Mouse (Mus musculus): ENCODE measurements around the gene Mbd6. TPM values are rescaled to one million over a fixed set of nuclear protein-coding genes. Genes with fewer than 3 reads are reported as not detected.

Mbd6 gene
- polyA plus RNA-seq (2012; rRNA removed): 35.1 TPM in 2 replicates

DNA sequence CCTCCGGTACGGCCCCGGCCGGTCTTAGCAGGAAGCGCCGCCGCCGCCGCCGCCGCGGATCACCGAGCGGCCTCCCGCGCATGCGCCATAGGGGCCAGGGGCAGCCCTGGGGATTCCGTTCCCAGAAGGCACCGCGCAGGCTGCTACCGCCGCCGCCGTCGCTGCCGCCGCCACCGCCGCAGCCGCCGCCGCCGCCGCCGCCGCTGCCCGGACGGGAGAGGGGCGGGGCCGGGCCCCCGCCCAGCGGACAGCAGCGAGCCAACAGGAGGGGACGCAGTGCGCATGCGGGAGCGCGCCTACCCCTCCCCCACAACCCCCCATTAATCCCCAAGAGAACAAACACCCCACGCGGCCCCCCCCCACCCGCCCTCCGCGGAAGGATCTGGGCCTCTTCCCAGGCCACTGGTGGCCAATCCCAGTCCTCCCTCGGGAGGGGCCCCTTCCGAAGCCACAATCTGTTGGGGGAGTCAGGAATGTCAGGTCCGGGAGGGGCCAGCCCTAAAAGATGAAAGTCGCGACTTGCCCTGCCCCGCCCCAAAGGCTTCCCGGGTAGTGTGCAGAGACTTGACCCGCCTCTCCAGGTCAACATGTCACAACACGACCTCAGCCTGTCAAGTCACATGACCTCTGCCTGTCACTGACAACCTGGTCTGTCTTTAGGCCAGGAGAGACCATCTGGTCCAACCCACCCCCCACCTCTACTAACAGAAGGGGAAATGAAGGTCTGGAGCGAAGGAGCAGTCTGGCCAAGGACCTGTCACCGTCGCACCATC is at the start of gene Mbd6:
Gene Mbd6 (minus strand): TSS at position 219 of the 773 bp plus-strand sequence.
- H3K27ac ChIP-seq (ENCODE audit: insufficient read depth, low read length): peak within 1 kb of the TSS; percentile 98
- H3K4me3 ChIP-seq (ENCODE audit: insufficient read depth, low read length): peak within 1 kb of the TSS; percentile 65
- H3K4me1 ChIP-seq (ENCODE audit: control insufficient read depth, insufficient read depth, low read length): peaks cover 10% of the 10 kb centered on the region
- TF ChIP-seq CTCF (IDR thresholded peaks at IDR 0.05; ENCODE audit: extremely low read depth, insufficient read depth, low read length) (no peak), POLR2A (IDR thresholded peaks at IDR 0.05; ENCODE audit: extremely low read depth, insufficient read depth, low read length) (no peak)

DNA sequence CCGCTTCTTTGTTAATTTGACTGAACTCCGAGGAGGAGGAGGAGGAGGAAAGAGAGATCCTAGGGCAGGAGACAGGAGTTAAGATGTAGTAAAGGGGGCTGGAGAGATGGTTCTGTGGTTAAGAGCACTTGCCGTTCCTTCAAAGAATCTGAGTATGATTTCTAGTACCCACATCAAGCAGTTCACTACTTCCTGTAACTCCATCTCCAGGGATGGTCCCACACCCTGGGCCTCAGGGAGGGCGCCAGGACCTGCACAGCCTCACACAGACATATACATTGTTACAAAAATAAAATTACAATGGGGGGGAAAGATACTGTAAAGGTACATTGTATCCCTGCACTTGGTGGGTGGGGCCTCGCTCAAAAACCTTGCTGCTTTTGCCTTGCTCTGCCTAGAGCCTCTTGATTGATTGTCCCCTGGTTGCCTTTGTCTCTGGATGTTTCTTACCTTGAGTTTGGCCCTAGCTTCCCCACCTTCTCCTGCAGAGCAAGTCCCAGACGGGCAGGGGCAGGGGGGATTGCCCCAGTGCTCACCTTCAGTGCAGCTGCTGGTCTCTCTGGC is 48.8 kb upstream of the Mbd6 start:
- Histone ChIP-seq H3K27ac (ENCODE audit: insufficient read depth, low read length) (no peak overlapping the region), H3K4me3 (ENCODE audit: insufficient read depth, low read length) (no peak overlapping the region), H3K4me1 (ENCODE audit: control insufficient read depth, insufficient read depth, low read length) (peaks cover 1% of the 10 kb centered on the region; the same call in 1 of the 2 replicates)
- TF ChIP-seq POLR2A (IDR thresholded peaks at IDR 0.05; ENCODE audit: extremely low read depth, insufficient read depth, low read length): no peak
- no peak for TF ChIP-seq CTCF (IDR thresholded peaks at IDR 0.05; ENCODE audit: extremely low read depth, insufficient read depth, low read length)

DNA sequence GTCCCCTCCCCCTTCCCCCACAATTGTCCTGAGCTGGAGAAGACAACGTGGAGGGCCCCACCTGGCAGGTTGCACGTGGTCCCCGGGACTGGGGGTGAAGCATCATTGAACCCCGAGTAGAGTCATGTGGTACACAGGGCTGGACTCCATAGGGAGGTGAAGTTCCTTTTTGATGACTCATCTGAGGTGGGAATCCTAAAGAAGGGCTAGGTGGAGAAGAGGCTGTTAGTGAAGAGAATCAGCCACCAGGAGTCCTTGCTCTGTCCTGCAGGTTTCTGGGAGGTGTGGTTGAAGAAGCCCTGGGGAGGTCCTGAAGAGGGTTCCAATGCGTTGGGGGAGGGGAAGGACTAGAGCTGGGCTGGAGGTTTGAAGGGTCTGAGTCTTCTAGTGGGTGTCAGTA is 48.1 kb upstream of the Mbd6 start:
- TF ChIP-seq POLR2A (IDR thresholded peaks at IDR 0.05; ENCODE audit: extremely low read depth, insufficient read depth, low read length): no peak
- no peak for TF ChIP-seq CTCF (IDR thresholded peaks at IDR 0.05; ENCODE audit: extremely low read depth, insufficient read depth, low read length)
- Histone ChIP-seq H3K4me1 (ENCODE audit: control insufficient read depth, insufficient read depth, low read length) (peaks cover 1% of the 10 kb centered on the region; the same call in 1 of the 2 replicates), H3K27ac (ENCODE audit: insufficient read depth, low read length) (no peak overlapping the region), H3K4me3 (ENCODE audit: insufficient read depth, low read length) (no peak overlapping the region)

DNA sequence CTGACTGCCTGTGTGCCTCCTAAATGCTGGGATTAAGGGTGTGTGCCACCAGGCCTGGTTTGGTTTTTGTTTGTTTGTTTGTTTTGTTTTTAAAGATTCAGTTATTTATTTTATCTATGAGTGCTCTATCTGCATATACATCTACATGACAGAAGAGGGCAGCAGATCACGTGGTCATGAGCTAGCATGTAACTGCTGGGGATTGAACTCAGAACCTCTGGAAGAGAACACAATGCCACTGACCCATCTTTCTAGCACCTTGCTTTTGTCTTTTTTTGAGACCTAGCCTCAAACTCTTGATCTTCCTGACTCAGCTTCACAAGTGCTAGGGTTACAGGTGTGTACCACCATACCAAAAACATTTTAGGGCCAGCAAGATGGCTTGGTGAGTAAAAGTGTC is 46.5 kb upstream of the Mbd6 start:
- peaks cover 1% of the 10 kb centered on the region; the same call in 1 of the 2 replicates for H3K4me1 ChIP-seq (ENCODE audit: control insufficient read depth, insufficient read depth, low read length)
- no peak overlapping the region for H3K4me3 ChIP-seq (ENCODE audit: insufficient read depth, low read length)
- H3K27ac ChIP-seq (ENCODE audit: insufficient read depth, low read length): no peak overlapping the region
- TF ChIP-seq POLR2A (IDR thresholded peaks at IDR 0.05; ENCODE audit: extremely low read depth, insufficient read depth, low read length) (no peak), CTCF (IDR thresholded peaks at IDR 0.05; ENCODE audit: extremely low read depth, insufficient read depth, low read length) (no peak)

DNA sequence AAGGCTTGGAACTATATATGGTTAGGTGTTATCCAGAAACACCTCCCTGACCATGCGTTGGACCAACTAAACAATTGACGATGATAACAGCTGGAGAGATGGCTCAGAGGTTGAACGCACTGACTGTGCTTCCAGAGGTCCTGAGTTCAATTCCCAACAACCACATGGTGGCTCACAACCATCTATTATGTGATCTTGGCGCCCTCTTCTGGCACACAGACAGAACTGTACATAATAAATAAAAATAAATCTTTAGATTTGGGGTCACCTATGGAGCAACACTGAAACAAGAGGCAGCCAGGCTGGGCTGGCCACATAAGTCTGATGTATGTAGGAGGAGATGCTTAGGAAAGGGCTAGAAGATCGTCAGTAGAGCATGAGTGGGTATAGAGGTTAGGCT is 44.3 kb upstream of the Mbd6 start:
- TF ChIP-seq CTCF (IDR thresholded peaks at IDR 0.05; ENCODE audit: extremely low read depth, insufficient read depth, low read length): peak; percentile 28
- TF ChIP-seq POLR2A (IDR thresholded peaks at IDR 0.05; ENCODE audit: extremely low read depth, insufficient read depth, low read length): no peak
- no peak overlapping the region for H3K4me3 ChIP-seq (ENCODE audit: insufficient read depth, low read length)
- no peaks in the 10 kb centered on the region for H3K4me1 ChIP-seq (ENCODE audit: control insufficient read depth, insufficient read depth, low read length)
- H3K27ac ChIP-seq (ENCODE audit: insufficient read depth, low read length): no peak overlapping the region

DNA sequence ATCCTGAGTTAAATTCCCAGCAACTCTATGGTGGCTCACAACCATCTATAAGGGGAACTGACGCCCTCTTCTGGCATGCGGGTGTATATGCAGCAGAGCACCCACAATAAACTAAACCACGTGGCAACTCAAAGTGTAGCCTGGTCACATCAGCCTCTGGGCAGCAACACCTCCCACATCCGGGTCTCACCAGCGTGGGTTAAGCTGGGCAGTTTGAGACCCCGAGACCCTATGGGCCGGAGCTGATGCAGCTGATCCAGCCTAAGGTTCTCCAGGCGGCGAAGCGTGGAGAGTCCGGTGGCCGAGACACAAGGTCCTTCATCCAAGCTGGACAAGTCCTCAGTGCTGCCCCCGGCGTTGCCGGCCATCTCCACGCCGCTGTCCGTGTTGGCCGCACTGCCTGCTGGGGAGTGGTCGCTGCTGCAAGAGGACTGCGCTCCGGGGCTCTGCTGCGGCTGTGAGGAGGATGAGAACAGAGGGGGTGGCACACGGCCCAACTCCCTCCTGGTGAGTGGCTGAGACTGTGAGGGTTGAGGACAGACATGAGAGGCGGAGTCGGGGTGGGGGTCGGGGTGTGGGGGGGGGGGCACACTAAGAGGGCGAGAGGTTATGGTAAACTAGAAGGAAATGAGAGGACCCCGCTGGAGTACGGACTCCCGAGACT is 43.5 kb upstream of the Mbd6 start:
- TF ChIP-seq POLR2A (IDR thresholded peaks at IDR 0.05; ENCODE audit: extremely low read depth, insufficient read depth, low read length) (no peak), CTCF (IDR thresholded peaks at IDR 0.05; ENCODE audit: extremely low read depth, insufficient read depth, low read length) (0 out of 2 replicates have a peak, but pooled peaks have one; percentile 0)
- no peak overlapping the region for H3K27ac ChIP-seq (ENCODE audit: insufficient read depth, low read length)
- H3K4me1 ChIP-seq (ENCODE audit: control insufficient read depth, insufficient read depth, low read length): no peaks in the 10 kb centered on the region
- H3K4me3 ChIP-seq (ENCODE audit: insufficient read depth, low read length): no peak overlapping the region

DNA sequence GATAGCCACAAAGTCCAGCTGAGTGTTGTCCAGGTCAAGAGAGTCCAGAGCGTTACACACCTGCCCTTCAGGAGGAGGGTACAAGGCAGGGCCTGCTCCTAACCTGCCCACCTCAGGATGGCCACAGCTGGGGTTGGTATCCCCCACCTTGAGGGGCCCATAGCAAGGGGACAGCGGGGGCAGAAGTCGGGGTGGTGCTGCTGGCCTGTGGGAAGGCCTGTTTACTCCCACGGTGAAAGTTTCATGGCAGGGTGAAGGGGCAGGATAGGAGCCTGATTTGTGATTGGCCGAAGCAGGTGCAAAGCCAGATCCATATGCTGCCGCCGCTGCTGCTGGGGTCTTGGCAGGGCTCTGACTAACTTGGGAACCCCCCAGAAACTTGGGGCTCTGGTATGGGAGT is 41.4 kb upstream of the Mbd6 start:
- TF ChIP-seq CTCF (IDR thresholded peaks at IDR 0.05; ENCODE audit: extremely low read depth, insufficient read depth, low read length) (no peak), POLR2A (IDR thresholded peaks at IDR 0.05; ENCODE audit: extremely low read depth, insufficient read depth, low read length) (no peak)
- H3K4me1 ChIP-seq (ENCODE audit: control insufficient read depth, insufficient read depth, low read length): no peaks in the 10 kb centered on the region
- H3K27ac ChIP-seq (ENCODE audit: insufficient read depth, low read length): no peak overlapping the region
- H3K4me3 ChIP-seq (ENCODE audit: insufficient read depth, low read length): no peak overlapping the region

DNA sequence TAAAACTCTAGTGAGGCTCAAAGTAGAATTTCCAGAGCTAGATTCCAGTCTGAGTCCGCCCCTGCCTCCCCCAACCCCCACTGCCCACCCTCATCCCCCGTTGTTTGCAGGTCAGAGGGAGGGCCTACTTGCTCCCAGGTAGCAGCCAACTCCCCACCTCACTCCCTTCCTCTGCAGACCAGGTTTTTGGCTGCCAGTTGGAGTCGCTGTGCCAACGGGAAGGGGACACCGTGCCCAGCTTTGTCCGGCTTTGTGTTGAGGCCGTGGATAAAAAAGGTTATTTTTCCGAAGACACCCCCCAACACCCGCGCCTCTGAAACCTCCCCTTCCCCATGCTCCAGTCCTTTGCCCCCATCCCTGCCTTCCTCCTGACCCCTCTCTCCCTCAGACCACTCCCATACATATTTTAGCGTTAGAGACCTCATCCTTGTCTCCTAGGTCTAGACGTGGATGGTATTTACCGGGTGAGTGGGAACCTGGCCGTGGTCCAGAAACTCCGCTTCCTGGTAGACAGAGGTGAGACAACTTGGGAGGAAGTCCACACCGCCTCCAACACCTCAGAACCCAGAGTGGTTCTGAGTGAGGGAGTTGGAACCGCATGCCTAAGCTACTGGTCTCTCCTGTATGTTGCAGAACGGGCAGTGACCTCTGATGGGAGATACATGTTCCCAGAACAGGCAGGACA is 38.8 kb upstream of the Mbd6 start:
- no peaks in the 10 kb centered on the region for H3K4me1 ChIP-seq (ENCODE audit: control insufficient read depth, insufficient read depth, low read length)
- H3K27ac ChIP-seq (ENCODE audit: insufficient read depth, low read length): no peak overlapping the region
- no peak for TF ChIP-seq POLR2A (IDR thresholded peaks at IDR 0.05; ENCODE audit: extremely low read depth, insufficient read depth, low read length)
- no peak for TF ChIP-seq CTCF (IDR thresholded peaks at IDR 0.05; ENCODE audit: extremely low read depth, insufficient read depth, low read length)

DNA sequence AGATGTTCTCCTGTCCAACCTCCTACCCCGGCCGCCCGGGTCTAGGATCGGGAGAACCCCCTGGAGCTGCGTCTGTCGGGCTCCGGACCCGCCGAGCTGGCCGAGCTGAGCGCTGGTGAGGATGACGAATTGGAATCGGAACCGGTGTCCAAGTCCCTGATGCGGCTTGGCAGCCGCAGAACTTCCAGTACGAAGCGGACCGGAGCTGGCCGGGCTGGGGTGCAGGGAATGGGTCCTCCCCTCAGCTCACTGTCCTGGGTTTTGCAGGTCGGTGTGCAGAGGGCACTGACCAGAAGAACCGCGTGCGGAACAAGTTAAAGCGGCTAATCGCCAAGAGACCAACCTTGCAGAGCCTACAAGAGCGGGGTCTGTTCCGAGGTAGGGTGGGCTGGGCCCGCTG is 38.0 kb upstream of the Mbd6 start:
- Histone ChIP-seq H3K4me1 (ENCODE audit: control insufficient read depth, insufficient read depth, low read length) (no peaks in the 10 kb centered on the region), H3K27ac (ENCODE audit: insufficient read depth, low read length) (no peak overlapping the region), H3K4me3 (ENCODE audit: insufficient read depth, low read length) (peak overlapping the region; percentile 5; the same call in 1 of the 2 replicates)
- no peak for TF ChIP-seq CTCF (IDR thresholded peaks at IDR 0.05; ENCODE audit: extremely low read depth, insufficient read depth, low read length)
- TF ChIP-seq POLR2A (IDR thresholded peaks at IDR 0.05; ENCODE audit: extremely low read depth, insufficient read depth, low read length): no peak

More for the DNA sequence above, 38.8 kb upstream of the Mbd6 start:
- H3K4me3 ChIP-seq (ENCODE audit: insufficient read depth, low read length): no peak overlapping the region

All from cortical plate, adult 2 months (tissue).